Mouse (Mus musculus): ENCODE results near the gene Inpp4a.

The Inpp4a gene

GRCm38 (mm10) chr1:37356305-37356704 lies 56.6 kb downstream of the Inpp4a start:
- DNase-seq (ENCODE audit: low read depth, low spot score), result no peak

GRCm38 (mm10) chr1:37357173-37357572 lies 57.5 kb downstream of the Inpp4a start:
- DNase-seq (ENCODE audit: low read depth, low spot score), result no peak

GRCm38 (mm10) chr1:37358621-37359020 lies 59.0 kb downstream of the Inpp4a start:
- DNase-seq (ENCODE audit: low read depth, low spot score), result no peak

GRCm38 (mm10) chr1:37359395-37360092 lies 59.9 kb downstream of the Inpp4a start:
- no peak for DNase-seq (ENCODE audit: low read depth, low spot score)

GRCm38 (mm10) chr1:37360781-37361180 lies 61.1 kb downstream of the Inpp4a start:
- DNase-seq (ENCODE audit: low read depth, low spot score), result no peak

GRCm38 (mm10) chr1:37362721-37363120 lies 63.1 kb downstream of the Inpp4a start:
- DNase-seq (ENCODE audit: low read depth, low spot score), result no peak

GRCm38 (mm10) chr1:37368125-37368524 lies 68.5 kb downstream of the Inpp4a start:
- no peak for DNase-seq (ENCODE audit: low read depth, low spot score)

GRCm38 (mm10) chr1:37368768-37369385 lies 69.2 kb downstream of the Inpp4a start:
- DNase-seq (ENCODE audit: low read depth, low spot score), result peak; percentile 9

- DNase-seq (ENCODE audit: low read depth, low spot score), result no peak
Observed at GRCm38 (mm10) chr1:37376177-37376576, 76.5 kb downstream of the Inpp4a start.

GRCm38 (mm10) chr1:37376751-37377150 lies 77.1 kb downstream of the Inpp4a start:
- no peak for DNase-seq (ENCODE audit: low read depth, low spot score)

- DNase-seq (ENCODE audit: low read depth, low spot score), result no peak
Observed at GRCm38 (mm10) chr1:37378095-37378494, 78.4 kb downstream of the Inpp4a start.

GRCm38 (mm10) chr1:37379536-37379935 lies 79.9 kb downstream of the Inpp4a start:
- DNase-seq (ENCODE audit: low read depth, low spot score), result no peak

GRCm38 (mm10) chr1:37380913-37381312 lies 81.2 kb downstream of the Inpp4a start:
- DNase-seq (ENCODE audit: low read depth, low spot score), result no peak

GRCm38 (mm10) chr1:37384304-37384703 lies 84.6 kb downstream of the Inpp4a start:
- no peak for DNase-seq (ENCODE audit: low read depth, low spot score)

- DNase-seq (ENCODE audit: low read depth, low spot score), result no peak
Observed at GRCm38 (mm10) chr1:37386448-37386971, 86.8 kb downstream of the Inpp4a start.

GRCm38 (mm10) chr1:37393174-37393573 lies 93.5 kb downstream of the Inpp4a start:
- no peak for DNase-seq (ENCODE audit: low read depth, low spot score)

- no peak for DNase-seq (ENCODE audit: low read depth, low spot score)
Observed at GRCm38 (mm10) chr1:37396481-37396880, 96.8 kb downstream of the Inpp4a start.

- no peak for DNase-seq (ENCODE audit: low read depth, low spot score)
Observed at GRCm38 (mm10) chr1:37398961-37399360, 99.3 kb downstream of the Inpp4a start.

GRCm38 (mm10) chr1:37399734-37400133 lies 100.1 kb downstream of the Inpp4a start:
- DNase-seq (ENCODE audit: low read depth, low spot score), result no peak

GRCm38 (mm10) chr1:37401687-37402086 lies 102.0 kb downstream of the Inpp4a start:
- peak; percentile 90 for DNase-seq (ENCODE audit: low read depth, low spot score)

GRCm38 (mm10) chr1:37405137-37405536 lies 105.5 kb downstream of the Inpp4a start:
- no peak for DNase-seq (ENCODE audit: low read depth, low spot score)

- DNase-seq (ENCODE audit: low read depth, low spot score), result no peak
Observed at GRCm38 (mm10) chr1:37407228-37407627, 107.6 kb downstream of the Inpp4a start.

- no peak for DNase-seq (ENCODE audit: low read depth, low spot score)
Observed at GRCm38 (mm10) chr1:37408059-37408458, 108.4 kb downstream of the Inpp4a start.

Data from ZHBTc4 (cell line).